Mouse (Mus musculus): ENCODE data around the gene Fem1a.

Fem1a gene

DNA sequence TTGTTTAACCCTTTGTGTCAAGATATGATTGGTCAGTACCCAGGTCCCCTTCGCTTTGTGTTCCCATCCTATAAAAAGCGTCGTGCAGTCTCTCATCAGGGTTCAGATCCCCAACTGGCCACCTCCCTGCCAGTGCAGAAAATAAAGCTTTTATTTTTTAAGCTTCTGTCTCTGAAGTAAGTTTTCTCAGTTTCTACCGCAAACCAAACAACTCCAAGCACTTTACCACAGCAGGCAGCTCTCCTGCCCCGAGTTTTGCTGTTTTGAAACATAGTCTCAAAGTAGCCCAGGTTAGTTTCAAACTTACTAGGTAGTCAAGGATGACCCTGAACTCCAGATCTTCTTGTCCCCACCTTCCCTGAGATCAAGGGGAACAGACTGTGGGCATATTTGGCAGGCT is 21.7 kb downstream of the Fem1a start:
- DNase-seq (ENCODE audit: low spot score in 2 of 2): no peak

DNA sequence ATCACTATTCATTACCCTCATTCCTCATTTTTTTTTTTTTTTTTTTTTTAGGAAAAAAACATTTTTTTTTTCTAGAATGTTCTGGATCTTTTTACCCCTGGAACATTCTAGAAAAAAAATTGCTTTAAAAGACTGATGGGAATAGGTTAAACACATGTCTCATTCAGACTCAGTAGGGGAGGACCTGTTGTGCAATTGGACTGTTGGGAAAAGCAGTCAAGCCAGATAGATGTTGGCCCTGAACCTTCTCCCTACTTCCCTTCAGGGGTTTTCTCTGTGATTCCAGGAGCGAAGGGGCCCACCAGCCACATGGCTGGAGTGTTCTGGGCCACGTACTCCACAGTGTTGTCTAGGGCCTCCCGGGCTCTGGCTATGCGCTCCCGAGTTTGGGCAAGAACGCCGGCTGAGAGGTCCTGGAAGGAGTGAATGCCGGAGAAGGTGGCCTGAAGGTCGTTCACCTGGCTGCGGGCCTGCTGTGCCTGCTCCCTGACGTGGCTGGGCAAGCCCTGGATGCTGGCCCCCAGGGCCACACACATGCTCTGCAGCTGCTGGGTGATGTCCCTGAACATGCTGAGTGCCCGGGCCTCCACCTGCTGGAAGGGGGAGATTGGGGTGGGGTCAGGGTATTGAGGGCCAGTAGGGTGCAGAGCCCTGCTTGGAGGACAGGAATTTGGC is 23.0 kb downstream of the Fem1a start:
- no peak for DNase-seq (ENCODE audit: low spot score in 2 of 2)

DNA sequence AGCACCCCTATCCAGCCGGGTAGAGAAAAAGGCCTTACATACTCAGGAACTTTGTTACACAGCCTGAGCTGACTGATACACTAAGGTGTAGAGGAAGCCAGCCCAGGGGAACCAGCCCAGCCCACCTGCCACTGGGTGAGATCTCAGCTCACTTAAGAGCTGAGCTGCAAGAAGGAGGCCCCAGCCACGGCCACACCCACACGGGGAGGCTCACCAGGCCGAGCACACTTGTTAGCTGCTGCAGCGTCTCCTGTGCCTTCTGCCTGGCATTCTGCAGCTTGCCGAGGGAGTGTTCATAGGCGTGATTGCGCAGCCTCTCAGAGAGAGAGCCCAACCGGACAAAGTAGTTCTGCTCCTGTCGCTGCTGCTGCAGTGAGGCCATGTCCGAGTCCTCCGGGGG is 24.6 kb downstream of the Fem1a start:
- no peak for DNase-seq (ENCODE audit: low spot score in 2 of 2)

DNA sequence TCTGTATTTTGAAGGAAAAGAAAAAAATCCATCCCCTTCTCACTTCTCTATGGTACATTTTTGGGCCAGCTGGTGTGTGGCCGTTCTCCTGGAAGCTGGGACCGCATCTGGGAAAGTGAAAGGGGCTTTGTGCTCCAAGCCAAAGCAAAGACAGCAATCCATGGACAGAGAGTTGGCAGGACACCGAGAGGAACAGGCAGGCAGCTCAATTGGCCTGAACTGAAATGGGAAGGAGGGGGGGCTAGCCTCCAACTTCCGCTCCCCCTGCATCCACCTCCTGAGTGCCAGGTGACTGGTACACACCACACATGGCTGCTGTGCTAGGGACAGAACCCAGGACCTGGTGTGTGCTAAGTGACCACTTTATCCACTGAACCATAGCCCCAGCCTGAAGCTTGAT is 26.2 kb downstream of the Fem1a start:
- no peak for DNase-seq (ENCODE audit: low spot score in 2 of 2)

DNA sequence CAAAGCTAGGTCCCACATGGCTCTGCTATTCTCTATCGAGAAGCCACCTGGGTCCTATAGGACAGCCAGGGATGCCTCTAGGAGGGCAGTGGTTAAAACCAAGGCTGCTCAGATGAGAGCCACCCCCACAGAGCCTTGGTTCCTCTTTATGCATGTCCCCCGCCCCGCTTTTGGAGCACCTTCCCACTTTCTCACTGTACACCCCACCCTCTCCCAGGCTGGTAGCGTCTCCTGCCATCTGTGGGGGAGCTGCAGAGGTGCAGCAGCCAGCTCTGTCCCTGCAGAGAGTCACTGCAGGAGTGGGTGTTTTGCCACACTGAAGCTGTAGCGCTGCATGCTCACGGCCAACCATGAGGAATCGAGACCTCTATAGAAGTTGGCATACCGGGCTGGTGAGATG is 26.7 kb downstream of the Fem1a start:
- no peak for DNase-seq (ENCODE audit: low spot score in 2 of 2)

DNA sequence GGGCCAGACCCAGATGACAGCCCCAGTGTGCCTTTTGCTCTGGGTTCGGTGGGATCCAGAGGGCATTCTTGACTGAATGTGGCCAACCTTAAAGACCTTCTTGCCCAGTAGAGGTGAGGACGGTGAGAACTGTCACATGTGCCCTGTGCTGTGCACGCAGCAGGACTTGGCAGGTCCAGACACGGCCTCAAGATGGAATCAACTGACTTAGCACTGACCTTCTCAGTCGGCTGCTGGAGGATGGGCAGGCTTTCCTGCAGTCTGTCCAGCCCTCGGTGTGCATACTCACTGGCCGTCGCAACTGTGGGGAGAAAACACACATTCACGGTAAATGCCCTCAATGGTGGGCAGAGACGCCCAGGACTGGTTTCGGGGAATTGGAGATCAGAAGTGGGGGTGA is 29.4 kb downstream of the Fem1a start:
- DNase-seq (ENCODE audit: low spot score in 2 of 2): no peak

DNA sequence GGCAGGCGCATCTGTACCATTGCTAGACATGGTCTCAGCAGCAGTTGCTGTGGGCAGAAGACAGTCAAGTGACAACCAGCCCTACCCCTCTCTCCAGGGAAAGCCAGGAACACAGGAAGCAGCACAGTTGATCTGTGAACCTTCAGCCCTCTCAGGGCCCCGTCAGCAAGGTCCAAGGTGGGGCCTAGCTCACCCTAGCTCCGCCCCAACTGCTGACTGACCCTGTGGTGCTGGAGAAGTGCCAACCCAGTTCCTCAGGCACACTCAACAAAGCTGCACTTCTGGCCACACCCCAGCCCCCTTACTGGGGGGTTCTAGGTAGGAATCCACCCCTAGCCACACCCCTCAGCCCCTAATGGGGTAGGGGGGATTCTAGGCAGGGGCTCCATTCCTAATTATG is 31.2 kb downstream of the Fem1a start:
- no peak for DNase-seq (ENCODE audit: low spot score in 2 of 2)

DNA sequence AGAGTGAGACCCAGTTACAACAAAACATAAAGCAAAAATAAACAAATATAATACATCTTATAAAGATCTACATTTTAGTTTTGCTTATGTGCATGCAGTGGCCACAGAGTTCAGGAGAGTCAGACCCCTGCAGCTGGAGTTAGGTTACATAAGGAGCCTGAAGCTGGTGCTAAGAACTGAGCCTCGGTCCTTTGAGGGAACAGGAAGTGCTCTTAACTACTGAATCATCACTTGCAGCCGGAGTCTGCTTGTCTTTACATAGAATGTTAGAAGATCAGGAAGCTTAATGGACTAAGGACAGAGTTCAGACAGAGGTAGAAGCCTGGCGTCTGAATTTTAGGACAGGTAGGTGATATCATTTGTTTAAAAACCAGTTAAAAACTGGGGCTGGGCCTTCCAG is 32.3 kb downstream of the Fem1a start:
- no peak for DNase-seq (ENCODE audit: low spot score in 2 of 2)

DNA sequence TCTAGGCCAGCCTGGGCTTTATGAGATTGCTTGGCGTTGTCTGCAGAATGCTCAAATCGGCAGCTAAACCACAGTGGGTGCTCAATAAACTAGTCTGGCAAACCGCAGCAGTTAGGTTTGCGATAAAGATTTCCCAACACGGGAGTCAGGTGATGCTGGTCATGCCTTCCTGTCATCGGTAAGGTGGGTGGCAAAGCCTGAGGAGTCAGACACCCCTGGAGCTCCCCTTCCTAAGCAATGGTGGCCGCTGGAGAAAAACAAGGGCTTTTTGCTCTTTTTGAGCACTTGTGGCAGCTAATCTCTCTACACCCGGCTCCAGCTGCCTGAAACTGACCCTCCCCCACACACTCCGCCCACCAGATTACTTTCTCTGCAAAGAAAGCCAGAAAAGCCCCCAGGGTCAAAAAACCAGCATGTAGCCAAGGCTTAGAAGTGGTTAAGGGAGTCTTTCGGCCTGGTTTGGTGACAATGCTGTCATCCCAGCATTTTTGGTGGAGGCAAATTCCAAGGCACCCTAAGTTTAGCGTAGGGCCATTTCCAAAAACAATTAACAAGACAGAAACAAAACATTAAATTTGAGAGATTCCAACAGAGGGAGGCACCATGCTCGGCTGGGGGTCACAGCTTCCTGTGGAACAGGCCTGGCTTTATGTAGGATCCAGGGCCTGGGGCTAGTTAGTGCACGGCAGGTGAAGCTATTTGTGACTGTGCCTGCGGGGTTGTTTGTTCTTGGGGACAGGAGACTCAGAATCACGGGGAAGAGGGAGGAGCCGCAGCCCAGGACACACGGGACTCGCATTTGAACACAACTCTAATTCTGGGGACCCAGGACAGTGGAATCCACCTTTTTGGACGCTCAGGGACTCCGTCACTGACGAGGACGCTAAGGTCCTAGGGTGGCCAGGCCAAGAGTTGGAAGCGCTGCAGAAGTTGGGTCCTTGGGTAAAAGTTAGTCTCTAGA is 33.0 kb downstream of the Fem1a start:
- DNase-seq (ENCODE audit: low spot score in 2 of 2): no peak

DNA sequence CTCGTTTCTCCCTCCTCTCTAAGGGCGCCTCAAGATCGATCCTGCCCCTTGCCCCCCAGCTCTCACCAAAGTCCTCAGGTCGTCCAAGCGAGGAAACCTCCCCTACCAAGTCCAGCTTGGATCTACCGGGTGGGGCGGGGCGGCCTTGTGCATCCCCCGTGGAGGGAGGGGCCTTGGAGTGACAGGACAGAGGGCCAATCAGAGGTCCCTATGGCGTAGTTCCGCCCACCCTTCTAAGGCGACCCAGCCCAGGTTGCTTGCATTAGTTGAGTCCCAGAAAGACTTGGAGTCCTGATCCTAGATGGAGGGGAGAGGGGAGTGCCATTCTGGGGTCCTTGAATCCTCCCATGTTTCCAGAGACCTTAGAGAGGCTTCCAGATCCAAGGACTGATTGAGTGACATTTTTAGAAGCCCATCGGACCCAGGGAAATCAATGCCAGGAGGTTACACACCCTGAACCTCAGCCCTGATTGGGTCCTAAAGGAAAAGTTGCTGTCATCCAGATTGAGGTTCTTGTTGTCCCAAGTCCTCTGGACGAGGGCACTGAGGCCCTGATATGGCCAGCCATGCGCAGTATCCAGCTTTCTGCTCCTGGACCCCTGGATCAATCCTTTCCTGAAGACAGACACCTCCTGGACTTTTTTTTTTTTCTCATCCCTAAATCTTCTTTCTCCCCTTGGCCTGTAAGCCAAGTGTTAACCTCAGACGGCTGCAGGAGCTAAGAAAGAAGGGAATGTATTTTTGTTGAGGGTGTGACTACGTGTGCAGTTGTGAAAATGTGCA is 34.0 kb downstream of the Fem1a start:
- DNase-seq (ENCODE audit: low spot score in 2 of 2): peak; percentile 63 to 64

DNA sequence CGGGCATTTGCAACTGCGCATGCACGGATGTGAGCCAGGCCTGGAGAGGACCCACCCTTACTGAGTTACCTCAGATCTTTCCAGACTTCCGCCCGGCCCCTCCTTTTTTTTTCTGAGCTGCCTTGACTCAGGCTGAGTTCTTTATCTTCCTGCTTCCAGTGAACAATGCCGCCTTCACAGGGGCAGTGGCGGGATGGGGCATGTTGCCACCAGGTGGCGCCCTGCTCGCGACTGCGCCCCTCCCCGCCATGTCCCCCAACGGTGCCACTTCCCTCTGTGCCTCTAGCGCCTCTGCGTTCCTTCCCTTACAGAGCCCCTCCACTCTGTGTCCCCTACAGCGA is 34.5 kb downstream of the Fem1a start:
- DNase-seq (ENCODE audit: low spot score in 2 of 2): no peak

DNA sequence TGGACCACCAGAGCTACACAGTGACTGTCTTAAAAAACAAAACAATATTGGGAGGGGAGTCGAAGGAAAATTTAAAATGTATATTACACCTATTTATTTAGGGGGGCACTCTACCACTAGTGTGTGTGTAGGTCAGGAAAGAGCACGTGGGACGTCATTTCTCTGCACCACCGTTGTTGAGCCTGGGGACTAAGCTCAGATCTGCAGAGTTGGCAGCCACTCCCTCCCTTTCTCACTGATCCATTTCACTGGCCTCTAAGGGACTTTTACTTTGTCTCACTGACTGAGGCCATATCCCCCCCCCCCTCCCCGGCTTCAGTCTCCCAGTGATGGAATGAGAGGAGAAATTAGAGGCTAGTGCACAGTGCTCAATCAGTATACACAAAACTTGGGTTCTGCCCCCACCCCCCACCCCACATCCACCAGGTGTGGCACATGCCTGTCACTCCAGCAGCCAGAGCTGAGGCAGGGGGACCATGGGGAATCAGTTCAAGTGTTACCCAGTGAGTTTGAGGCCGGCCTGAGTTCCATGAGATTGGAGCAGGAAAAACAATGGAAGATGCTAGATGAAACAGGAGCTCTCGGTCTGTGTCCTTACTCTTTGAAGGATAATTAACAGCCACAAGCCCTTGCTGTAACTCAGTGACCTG is 35.3 kb downstream of the Fem1a start:
- DNase-seq (ENCODE audit: low spot score in 2 of 2): no peak

DNA sequence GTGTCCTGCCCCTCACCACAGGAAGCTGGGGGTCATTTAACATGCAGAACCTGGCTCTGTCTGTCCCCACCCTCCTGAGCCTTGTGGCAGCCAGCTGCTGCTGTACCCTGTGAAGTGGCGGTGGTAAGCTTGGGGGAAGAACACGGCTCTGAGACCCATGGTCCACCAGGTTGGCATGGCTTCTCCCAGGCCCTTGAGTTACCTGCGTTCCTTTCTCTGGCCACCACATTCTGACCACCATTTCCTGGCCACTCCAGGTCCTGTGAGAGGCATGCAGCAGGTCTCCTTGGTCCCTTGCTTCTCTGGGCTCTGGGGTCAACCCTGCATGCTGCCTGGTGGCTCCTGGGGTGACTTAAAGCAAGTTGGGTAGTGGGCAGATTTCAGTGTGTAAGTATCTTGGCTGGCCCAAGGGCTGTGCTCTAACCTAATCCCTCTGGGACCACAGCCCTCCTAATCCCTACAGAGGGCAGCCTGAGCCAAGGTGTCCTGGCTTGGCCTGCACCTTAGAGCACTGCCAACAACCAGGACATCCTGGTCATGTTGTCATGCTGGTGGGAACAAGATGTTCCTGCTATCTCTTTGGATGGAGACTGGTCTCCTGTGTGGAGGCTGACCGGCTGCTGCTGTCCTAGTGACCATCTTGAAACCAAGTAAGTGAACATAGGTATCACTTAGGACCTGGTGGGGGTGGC is 36.1 kb downstream of the Fem1a start, which contains the start of gene Plin3:
TSS of gene Plin3 (minus strand) at position 343 of the 692 bp plus-strand sequence.
- no peak for DNase-seq (ENCODE audit: low spot score in 2 of 2)

DNA sequence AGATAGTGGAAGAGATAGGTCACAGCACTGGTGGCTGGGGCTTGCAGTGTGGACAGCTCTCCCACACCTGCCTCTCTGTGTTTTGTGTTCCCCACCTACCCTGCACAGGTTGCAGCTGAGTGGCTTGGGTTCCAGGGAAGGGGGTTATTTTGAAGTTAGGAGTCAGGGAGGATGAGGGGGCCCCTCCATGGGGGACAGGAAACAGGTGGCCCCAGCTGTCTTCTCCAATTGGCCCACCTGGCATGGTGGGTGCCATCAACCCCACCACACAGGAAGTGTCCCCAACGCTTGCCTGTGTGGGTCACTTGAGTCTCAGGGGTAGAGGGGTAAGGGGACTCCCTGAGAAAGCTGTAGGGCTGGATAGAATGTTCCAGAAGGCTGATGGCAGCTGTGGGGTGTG is 36.7 kb downstream of the Fem1a start:
- DNase-seq (ENCODE audit: low spot score in 2 of 2): no peak

DNA sequence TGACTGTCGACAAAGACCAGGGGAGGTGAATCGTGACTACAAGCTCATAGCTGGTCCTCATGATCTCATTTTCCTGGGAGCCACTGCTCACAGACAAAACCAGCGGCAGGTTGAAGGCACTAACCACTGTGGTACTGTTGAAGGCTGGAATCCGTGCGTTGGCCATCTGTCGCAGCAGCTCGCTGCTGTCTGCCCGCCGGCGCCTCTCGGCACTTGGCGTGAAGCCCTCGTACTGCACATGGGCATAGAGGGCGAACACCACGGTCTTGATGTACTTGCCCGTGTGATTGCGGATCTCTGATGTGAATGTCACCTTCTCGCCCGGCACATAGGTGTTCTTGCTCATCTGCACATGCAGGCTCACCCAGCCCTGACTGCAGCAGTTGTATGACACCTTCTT is 37.6 kb downstream of the Fem1a start:
- no peak for DNase-seq (ENCODE audit: low spot score in 2 of 2)

DNA sequence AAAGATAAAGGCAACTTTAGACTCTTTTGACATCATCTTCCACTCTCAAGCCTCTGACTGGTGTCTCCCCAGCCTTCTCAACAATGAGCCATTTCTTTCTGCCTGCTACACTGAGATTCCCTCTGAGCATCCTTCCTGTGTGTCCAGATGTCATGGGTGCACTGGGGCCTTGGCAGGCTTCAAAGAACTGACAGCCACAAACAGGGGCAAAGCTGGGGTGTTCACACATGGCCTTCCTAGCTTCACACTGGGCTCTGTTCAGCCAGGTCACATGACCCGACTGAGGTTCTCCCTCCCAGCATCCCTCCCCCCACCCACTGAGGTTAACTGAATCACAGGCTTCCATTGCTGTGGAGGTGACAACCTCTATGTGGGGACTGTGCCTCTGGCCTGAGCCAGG is 39.6 kb downstream of the Fem1a start:
- DNase-seq (ENCODE audit: low spot score in 2 of 2): no peak

DNA sequence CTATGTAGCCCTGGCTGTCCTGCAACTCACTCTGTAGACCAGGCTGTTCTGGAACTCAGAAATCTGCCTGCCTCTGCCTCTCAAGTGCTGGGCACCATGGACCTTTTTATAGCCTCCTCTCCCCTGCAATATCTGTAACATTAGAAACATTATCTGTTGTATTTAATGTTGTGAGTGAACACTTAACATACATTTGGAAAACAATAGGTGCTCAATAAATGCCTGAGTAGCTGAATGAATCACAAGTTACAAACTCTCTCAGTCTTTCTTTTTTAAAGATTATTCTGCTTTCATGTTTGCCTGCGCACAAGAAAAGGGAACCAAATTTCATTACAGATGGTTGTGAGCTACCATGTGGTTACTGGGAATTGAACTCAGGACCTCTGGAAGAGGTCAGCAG is 41.6 kb downstream of the Fem1a start:
- DNase-seq (ENCODE audit: low spot score in 2 of 2): no peak

DNA sequence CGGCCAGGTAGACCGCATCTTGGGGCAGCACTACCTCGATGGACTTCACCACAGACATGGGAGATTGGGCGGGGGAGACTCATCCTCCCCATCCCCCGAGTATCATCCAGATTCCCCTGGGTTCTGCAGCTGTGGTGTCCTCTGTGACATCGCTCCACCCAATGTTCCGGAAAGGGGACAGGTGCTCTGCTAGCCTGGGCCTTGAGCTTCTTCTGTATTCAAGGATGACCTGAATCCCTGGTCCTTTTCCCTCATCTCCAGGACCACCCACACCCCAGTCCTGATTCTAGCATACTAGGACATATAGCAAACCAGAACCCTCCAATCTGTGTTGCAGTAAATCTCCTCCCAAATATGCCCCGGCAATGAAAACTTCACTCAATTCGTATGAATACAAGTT is 43.6 kb downstream of the Fem1a start, which contains the start of gene Arrdc5:
TSS of gene Arrdc5 (minus strand) at position 101 of the 400 bp plus-strand sequence.
- DNase-seq (ENCODE audit: low spot score in 2 of 2): no peak

DNA sequence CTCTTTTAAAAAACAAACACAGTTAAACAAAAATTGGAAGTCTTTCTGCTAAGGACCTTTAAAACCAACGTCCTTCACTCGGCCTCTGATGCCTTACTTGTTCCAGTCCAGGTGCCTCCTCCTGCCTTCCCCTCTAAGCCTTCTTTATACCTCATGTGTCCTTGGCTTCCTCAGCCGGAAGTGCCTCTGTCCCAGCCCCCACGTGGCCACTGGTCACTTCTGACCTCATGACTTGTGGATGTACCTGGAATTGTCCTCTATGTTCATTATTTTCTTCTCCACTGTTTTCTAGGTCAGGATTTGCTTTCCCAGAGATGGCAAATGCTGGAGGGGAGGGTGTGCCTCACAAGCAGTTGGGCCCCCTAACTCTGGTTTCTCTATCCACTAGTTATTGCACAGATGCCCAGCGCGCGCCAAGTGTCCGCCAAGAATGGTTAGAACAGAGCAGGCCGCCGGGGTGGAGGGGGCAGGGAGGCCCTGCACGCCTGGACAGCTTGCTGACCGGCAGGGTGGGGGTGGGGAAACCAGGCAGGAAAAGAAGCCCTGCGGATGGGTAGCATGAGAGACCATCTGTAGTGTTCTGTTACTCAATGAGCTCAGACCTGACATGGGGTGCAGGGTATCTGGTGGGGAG is 45.9 kb downstream of the Fem1a start:
- DNase-seq (ENCODE audit: low spot score in 2 of 2): no peak

DNA sequence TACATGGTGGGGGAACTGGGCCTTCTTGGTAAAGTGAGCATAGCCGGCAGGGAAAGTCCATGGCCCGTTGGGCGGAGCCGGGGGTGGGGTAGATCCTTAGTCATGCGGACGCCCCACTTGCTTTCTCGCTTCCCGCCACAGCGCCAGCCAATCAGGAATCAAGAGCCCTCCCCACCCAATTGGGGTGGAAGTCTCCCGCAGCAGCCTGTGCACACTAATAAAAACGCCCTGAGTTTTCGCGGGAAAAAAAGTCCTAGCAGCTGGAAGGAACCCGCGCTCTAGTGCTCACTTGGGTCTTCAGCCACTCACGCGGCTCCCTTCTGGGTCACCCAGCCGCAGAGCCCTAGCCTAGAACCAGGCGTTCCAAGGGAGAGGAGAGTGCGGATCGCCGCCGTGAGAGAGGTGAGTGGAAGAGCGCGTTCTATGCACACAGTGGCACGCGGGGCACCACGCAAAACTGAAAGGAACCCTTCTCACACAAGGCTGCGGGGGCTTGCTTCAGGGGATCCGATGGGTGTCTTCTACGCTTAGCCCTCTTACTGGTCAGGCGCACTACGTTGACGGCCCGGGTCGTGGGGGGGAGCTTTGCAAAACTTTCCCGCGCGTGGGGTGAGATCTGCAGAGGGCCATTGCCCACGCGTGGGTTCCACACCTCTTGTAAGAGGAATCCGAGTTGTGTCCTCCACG is 46.7 kb downstream of the Fem1a start, which contains the start of gene Uhrf1:
TSS of gene Uhrf1 (plus strand) at position 162 of the 687 bp plus-strand sequence.
- no peak for DNase-seq (ENCODE audit: low spot score in 2 of 2)
